Mouse (Mus musculus) heart, adult 8-10 months (tissue): ENCODE results near the gene Il13ra1. TPM values are rescaled to one million over a fixed set of nuclear protein-coding genes. Genes with fewer than 3 reads are reported as not detected.

ENCODE experiments used
- DNase-seq: peaks from one replicate; pipeline ENCODE4 v3.0.0; 2022; ENCODE audit warnings: low spot score
- total RNA-seq, 4 experiments: library from RNA; stranded (reverse); gene quantifications; 2 replicates each; pipeline ENCODE4 v1.2.4; 2022

Gene Il13ra1
- 10 to 100 TPM; 23.2 to 32.6 (median 30.3) TPM for total RNA-seq

DNA sequence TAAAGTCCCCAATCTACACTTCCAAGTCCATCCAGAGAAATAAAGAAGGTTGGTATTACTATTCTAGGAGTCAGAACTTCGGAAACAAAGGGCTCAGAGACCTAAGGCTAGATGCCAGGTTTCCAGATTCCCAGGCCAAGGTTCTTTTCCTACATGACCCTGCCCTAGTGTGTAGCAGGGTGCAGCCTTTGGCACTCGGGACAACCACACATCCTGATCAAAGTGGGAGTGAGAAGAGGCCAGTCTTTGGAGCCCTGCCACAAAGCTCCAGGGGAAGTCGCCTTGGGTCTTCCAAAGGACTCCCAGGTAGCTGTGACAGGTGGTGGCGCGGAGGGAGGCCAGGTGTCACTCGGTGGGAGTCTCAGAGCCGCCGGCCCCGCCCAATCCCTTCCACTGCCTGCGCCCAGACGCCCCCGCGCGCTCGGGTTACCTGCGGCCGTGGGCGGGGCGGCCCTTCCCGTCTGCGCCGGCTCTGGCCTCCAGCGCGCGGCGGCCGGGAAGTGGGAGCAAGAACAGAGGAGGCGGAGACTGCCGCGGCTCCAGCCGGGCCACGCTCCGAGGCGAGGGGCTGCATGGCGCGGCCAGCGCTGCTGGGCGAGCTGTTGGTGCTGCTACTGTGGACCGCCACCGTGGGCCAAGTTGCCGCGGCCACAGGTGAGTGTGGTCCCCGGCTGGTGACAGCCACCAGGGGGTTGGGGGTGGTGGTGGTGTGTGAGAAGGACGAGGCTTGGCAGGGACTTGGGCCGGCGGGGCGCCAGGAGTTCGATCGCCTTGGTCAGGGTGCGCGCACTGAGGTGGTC, at the start of gene Il13ra1:
Gene Il13ra1 (plus strand): TSS at position 489 of the 800 bp plus-strand sequence.
- peak; percentile 20 for DNase-seq

DNA sequence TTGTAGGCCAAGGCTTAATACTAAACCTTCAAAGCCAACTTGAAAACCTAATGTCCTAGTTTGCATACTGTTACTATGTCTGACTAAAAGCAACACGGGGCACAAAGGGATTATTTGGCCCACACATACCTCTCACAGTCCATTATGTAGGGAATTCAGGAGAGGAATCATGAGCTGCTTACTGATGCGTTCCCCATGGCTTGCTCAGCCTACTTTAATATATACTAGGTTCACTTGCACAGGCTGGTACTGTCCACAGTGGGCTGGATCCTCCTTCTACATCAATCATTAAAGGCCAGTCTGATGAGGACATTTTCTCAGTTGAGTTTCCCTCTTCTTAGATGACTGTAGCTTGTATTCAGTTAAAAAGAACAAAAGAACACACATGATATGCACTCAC, 37.9 kb upstream of the Il13ra1 start:
- DNase-seq, result no peak

DNA sequence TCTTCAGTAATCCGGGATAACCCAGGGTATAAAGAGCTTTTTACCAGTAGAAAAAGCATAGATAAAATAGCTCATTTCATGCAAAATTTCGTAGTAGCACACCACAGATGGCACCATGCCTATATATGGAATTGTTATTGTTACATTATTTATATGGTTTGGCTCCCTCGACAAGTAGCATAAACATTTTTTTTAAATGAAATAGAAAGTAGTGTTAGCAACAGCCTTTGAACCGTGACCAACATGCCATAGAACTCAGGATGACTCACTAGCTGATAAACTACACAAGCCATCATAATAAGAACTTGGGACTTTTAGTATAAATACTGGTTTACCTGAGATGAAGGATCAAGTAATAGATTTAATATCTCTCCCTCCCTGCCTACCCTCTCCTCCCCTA, 34.7 kb upstream of the Il13ra1 start:
- no peak for DNase-seq

DNA sequence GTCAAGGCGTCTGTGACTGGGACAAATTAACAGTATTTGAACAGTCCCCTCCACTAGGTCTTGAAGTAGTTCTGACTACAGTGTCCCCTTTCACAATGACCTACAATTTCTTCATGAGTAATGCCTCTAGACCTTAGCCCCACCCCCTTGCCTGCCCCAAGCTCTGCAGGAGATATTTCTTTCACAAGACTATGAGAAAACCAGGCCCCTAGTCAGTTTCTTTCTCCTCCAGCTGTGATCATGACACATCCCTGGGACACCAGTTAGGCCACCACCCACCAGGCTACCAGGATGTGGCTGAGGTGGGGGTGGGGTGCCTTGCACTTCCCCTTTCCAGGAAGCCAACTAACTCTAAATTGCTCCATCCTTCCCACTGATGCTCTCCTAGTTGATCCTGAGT, 29.0 kb upstream of the Il13ra1 start:
- peak; percentile 5 for DNase-seq

DNA sequence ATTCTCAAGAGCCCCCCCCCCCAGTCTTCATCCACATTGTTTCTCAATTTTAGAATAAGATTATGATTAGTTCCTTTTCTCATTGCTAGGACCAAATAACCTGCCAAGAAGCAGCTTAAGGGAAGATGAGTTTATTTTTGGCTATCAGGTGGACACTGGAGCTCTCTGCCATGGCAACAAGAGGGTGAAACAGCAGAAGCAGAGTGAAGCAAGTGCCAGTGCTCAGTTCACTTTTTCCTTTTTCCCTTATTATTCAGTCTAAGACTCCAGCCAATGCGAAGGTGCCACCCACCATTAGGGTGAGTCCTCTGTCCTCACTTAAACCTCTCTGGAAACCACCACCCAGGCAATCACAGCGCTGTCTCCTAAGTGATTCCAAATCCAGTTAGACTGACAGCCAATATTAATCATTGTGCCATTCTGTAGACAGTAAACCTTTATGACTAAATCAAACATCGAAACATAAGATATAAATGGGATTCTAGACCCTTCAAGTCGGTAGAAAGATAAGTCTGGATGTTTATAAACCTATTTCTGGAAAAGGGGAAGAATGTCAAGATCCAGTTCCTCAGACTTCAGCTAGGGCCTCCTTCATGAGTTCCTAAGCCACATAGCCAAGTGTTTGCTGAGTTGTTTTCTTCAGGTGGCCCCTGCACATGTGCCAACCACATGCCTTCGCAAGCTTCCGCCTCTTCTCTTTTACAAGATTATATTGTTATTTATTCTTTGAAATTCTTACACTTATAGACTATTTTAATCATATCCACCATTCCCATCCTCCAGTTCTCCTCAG, 23.2 kb upstream of the Il13ra1 start:
- DNase-seq, result no peak

DNA sequence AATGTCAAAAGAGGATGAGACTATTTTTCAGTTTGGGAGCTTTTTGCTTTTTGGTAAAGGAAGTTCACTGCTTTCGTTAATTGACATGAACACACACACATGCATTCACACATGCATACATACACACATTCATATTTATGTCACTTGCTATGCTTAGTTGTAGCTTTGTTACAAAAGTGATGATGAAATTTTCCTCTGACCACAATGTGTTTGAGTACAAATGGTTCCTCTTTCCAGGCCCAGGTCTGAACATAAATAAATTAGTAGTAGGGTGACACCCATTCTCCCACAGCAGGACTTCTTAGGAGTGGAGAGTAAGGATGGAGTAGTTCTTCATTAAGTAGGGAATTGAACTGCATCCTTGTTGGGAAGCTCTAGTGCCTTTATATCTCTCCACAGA, 11.0 kb upstream of the Il13ra1 start:
- DNase-seq, result no peak

DNA sequence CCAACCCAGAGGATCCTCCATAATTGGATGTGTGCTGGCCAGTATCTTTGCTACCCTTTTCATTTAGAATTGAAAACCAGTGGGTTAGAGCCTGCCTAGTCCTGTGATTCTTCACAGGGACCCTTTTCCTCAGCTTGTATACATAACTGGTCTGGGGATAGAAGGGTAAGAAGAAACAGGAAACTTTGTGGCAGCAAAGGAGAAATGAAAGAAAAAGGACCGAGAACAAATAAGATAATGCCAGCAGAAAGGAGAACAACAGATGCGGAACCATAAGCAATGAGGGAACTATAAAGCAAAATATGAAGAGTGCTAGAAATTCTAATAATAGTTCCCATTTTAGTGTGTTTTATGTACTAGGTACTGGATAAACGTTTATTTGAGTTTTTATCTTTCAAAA, 10.6 kb upstream of the Il13ra1 start:
- DNase-seq, result no peak

DNA sequence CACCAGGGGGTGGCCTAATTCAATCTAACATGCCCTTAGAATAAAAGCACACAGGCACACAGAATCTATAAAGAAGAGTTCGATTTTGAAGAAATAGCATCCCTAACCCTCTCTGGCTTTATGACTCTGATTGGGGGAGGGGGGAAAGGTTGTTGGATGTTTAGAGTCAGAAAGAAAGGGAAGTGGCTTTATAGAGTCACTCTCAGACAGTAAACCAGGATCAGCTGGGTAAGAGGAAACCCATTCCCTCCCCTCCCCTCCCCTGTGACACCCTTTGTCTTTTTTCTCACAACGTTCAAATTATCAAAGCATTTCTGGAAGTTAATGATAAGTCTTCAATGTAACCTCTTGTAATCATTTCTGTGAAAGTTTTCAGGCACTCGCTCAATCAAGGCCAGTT, 3.3 kb upstream of the Il13ra1 start:
- DNase-seq, result no peak

DNA sequence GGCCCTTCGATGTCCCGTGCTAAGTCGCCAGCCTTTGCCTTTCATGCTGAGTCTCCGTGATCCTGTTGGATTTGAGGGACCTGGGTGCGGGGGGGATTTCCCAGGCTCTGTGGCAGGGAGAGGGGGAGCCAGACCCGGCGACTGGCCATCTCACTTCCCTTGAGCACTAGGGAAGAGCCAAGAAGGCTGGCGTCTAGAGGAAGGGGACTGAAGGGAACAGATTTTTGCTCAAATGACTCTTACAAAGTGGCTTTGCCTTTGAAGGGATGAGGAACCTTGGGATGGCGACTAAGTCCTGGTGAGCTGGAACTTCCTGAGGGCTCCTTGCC, 476 bp downstream of the Il13ra1 start:
- DNase-seq, result peak; percentile 26

DNA sequence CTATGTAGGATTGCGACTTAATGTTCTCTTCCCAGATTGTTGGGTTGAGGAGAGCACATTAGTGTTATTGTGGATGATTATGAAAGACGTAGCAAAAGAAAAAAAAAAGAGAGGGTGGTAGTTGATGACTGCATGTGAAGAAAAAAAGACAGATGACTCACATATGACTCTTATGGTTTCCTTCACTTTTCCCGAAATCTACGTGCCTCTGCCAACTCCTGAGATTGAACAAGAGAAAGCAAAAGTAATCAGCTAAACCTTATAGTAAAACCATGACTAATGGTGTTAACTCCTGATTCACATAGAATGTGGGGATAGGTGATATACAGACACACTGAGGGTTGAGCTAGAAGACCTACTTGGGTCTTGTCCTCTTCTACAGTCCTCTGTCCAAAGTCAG, 3.3 kb downstream of the Il13ra1 start:
- no peak for DNase-seq

DNA sequence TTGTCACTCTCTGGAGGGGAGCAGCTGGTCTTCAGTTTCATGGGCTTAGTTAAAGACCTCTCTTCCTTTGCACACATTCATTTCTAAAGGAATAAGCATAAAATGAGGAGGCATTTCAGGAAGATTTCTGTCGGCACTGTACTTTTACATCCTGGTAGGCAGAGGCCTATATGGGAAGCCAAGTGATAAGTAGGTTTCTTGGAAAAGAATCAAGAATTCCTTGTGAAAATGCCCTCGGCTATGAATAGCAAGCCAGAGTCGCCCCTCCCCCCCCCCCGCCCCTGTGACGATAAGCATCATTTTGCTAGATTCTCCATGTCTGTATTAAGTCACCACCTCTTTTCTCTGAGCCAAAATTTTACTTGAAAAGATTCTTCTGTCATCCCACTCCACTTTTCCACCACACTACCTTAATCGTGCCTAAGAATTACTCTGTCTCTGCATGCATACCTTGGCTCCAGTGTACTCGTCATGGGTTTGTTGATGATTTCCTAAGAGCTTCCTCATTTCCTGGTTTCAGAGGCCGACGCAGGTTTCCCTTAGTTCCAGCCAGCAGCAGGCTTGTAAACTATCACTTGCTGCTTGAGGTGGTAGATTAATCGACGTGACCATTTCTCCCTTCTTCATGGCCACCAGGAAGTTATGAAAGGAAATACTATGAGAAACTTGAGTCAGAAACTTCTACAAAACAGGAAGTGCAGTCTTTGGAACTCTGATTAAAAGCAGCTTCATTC, 17.3 kb downstream of the Il13ra1 start:
- no peak for DNase-seq

DNA sequence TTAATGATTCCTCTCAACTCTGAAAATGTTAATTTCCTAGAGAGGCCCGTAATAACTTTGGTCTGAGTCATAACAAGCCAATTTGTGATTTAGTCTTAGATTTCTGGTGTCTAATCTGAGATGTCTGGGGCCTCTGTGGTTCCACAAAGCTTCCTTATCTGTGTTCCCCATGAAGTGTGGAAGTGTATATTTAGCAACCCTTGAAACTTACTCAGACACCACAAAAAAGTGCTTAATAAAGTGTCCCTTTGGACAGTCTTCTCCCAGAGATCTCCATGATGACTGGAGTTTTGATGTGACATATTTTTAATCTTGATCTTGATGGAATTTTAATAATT, 17.8 kb downstream of the Il13ra1 start:
- no peak for DNase-seq

DNA sequence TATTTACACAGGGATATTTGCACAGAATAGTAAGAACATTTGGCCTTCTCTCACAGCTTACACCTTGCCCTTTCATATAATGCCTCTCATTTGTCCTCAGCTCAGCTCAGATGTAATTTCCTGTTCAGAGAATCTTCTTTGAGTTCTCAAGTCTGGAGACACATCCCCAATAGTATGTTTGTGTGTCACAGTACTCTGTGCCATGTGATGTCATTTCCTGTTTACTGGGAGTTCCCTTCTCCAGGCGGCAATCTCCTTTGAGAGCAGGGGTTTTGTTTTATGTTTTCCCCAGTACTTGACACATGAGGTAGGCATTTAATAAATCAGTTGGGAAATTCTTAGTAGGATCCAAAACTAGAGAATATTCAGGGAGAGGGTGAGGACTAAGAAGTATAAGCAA, 24.4 kb downstream of the Il13ra1 start:
- DNase-seq, result no peak

DNA sequence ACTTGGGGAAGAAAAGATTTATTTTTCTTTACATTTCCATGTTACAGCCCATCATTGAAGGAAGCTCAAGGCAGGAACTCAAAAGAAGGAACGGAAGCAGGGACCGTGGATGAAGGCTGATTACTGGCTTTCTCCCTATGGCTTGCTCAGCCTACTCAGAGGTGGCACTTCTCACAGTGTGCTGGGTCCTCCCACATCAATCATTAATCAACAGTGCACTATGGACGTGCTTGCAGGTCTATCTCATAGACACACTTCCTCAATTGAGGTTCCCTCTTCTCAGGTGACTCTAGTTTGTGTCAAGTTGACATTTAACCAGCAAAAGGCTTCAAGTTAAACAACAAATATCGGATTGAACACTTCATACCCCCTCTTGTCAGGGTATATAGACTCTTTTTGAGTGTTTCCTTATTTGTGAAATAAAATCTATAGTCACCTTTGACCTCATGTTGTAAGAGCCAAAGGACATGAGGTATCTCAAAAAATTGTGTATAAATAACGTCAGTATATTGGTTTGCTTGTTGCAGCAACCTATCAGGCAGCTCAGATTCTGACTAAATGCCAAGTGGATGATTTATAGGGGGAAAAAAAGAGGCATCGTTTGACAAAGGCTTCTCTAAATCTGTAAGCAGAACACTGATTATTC, 30.2 kb downstream of the Il13ra1 start:
- DNase-seq, result no peak

DNA sequence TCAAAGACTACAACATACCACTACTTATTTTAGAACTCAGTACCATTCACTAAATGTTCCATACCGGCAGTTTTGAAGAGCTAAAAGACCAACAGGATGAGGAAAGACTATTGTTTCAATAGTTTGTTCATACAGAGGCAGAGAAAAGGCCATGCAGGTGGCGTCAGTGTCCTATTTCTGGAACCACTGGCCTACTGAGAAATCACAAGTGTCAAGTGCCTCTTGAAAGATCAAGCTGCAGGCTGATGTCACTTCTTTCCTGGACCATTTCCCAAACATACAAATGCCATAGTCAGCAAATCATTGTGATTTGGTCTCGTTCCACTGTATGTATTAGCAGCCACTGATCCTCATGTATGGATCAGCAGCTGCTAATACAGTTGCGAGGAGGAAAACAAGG, 34.8 kb downstream of the Il13ra1 start:
- DNase-seq, result peak; percentile 43

DNA sequence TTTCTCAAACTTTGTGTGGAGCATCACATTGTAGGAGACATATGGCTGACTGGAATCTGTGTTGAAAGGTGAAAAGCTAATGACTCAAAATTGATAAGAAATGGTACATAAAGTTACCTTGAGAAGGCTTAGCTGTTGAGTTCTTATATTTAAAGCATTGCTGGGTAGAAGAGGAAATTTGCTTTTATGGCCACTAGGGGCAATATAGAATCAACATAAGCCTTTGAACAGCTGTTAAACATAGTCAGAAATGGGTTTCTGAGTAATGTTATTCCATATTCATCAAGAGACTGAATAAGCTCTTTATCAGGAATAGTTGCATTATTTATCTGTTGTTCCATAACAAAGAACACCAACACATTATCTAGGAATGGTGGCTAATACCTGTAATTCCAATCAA, 38.2 kb downstream of the Il13ra1 start:
- DNase-seq, result no peak

DNA sequence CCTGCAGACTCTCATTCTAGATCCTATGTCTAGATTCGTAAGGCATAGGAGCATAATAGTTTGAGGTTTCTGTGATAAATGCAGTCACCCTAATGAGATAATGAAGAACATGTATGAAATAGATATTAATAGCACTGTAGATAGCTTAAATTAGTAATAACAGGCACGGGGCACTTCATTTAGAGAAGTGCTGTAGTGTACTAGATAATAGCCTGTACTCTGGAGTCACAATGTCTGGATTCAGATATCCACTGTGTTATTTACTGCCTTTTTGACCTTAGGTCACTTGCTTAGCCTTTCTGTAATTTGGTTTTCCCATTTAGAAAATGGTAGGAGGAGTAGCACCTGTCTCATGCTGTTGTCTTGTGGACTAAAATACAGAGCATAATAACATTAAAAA, 44.8 kb downstream of the Il13ra1 start:
- no peak for DNase-seq

DNA sequence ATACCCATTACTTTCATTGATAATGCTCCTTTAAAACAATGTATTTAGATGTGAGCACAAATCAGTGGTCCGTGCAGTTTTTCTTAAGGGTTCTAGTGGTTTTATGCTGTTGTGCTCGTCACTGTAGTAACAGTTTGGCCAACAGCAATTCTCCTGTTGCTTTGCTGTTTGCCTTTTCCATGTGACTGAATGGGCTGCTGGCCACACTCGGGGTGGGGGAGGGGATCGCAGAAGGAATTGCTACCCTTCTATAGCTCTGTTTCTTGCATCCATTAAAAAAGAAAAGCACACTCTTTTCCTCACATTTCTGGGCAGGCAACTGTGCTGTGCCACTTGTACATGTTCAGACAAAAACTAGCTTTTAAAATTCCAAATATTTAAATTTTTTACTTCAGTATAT, 49.7 kb downstream of the Il13ra1 start:
- DNase-seq, result no peak

DNA sequence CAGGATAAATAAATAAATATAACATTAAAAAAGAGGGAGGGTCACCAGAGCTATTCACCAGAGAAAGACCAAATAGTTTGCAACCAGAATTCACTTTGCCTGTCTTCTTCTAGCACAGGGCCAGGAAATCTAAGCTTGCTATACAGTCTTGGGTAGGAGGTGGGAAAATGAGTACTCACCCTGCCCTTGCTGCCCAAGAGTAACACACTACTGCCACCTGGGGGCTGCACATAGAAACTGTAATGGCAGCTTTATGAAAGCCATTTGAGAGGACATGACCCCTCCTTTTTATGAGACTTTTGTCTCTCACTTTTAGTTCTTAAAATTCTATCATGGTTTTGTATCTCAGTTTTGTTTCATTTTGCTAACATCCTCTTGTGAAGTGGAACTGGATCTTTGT, 71.7 kb downstream of the Il13ra1 start:
- DNase-seq, result peak; percentile 21

DNA sequence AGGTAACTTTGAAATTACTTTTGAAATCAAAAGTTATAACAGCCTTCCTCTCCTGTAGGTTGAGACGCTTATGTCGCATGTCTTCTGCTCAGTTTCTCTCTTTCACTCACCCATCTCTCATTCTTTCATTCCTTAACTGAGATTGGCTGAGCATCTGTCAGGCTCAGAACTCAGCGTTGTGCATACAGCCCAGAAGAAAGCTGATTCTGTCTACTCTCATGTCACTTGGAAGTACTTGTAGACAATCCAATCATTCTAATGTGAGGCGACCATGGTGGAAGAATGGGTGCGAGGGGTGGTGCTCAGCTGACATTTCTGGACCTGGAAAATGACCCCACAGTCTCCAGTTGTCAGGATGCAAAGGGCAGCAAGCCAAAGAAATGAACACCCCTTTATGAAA, 74.1 kb downstream of the Il13ra1 start:
- no peak for DNase-seq

DNA sequence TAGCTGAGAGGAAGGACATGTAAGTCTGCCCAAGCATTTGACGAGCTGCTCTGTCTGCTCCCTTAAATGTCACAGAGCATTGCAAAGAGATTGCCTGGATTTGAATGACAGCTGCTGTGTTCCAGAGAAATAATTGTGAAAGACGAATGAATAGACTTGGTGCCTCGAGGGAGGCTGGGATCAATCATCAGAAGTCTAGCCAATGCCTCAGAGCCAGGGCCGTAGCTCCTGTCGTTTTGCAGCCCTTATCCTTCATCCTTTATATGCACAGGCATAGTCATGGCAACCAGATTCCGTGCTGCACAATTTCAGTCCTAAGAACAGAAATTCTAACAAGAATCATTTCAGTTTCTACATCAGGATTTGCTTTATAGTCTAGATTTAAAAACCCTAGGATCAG, 74.5 kb downstream of the Il13ra1 start:
- DNase-seq, result no peak

DNA sequence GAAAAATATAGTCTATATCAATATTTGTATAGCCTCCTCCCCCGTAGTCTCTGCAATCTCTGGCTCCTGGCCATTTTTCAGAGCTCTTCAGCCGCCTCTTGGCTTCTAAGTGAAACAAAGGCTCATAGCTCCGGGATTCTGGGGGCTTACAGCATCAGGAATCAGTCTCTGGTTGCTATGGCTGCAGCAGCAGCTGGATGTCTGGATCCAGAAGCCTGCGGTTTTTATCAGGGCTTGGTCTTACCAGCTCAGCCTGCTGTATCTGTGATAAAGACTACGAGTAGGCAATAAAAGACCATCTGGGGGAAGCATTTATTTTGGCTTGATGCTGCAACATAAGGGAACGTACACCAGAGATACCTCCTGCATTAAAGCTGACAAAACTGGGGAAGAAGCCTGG, 82.0 kb downstream of the Il13ra1 start:
- DNase-seq, result no peak
